Mouse (Mus musculus) embryo, embryonic 10 days (tissue): ENCODE measurements at regions not wholly inside any gene's neighbourhood (a gene's known extent, or its start where the extent isn't known, plus 50 kb on each side); places are given as distances from the start of the nearest gene placed in this dataset.
"Not testable (repeated sequence)": the region's sequence is repeated elsewhere in the genome, so short reads cannot be mapped to it uniquely, and the experiment has no call there.

Experiments
- DNase-seq: peaks from one replicate; pipeline ENCODE4 v3.0.0-alpha.2; 2015; ENCODE audit warnings: low spot score

GRCm38 (mm10) chr3:56980593-56981304 lies 321.0 kb downstream of the Tm4sf1 start:
- DNase-seq = no peak

GRCm38 (mm10) chr3:56966008-56966407 lies 335.8 kb downstream of the Tm4sf1 start:
- no peak for DNase-seq

GRCm38 (mm10) chr3:56965444-56965843 lies 336.3 kb downstream of the Tm4sf1 start:
- DNase-seq = no peak

GRCm38 (mm10) chr3:56964156-56964555 lies 337.6 kb downstream of the Tm4sf1 start:
- DNase-seq = no peak

GRCm38 (mm10) chr3:56963251-56963650 lies 338.5 kb downstream of the Tm4sf1 start:
- no peak for DNase-seq

- DNase-seq = peak; percentile 53
Observed at GRCm38 (mm10) chr3:56962248-56963013, 339.4 kb downstream of the Tm4sf1 start.

- no peak for DNase-seq
Observed at GRCm38 (mm10) chr3:56956978-56957377, 344.8 kb downstream of the Tm4sf1 start.

- no peak for DNase-seq
Observed at GRCm38 (mm10) chr3:56955799-56956121, 346.0 kb downstream of the Tm4sf1 start.

GRCm38 (mm10) chr3:56955098-56955798 lies 346.5 kb downstream of the Tm4sf1 start:
- peak; percentile 16 for DNase-seq

- not testable (repeated sequence) for DNase-seq
Observed at GRCm38 (mm10) chr3:56942557-56942956, 359.2 kb downstream of the Tm4sf1 start.

GRCm38 (mm10) chr3:56928940-56929339 lies 372.8 kb downstream of the Tm4sf1 start:
- not testable (repeated sequence) for DNase-seq

- no peak for DNase-seq
Observed at GRCm38 (mm10) chr3:56898491-56898890, 403.3 kb downstream of the Tm4sf1 start.

GRCm38 (mm10) chr3:56877062-56877461 lies 424.7 kb downstream of the Tm4sf1 start:
- DNase-seq = no peak

GRCm38 (mm10) chr3:56863591-56863990 lies 438.2 kb downstream of the Tm4sf1 start:
- DNase-seq = no peak

- DNase-seq = peak; percentile 8
Observed at GRCm38 (mm10) chr3:56859841-56860240, 441.9 kb downstream of the Tm4sf1 start.

- no peak for DNase-seq
Observed at GRCm38 (mm10) chr3:56845462-56845770, 456.4 kb downstream of the Tm4sf1 start.

- peak; percentile 23 for DNase-seq
Observed at GRCm38 (mm10) chr3:56844681-56845461, 456.9 kb downstream of the Tm4sf1 start.

GRCm38 (mm10) chr3:56837176-56837575 lies 464.6 kb downstream of the Tm4sf1 start:
- no peak for DNase-seq

GRCm38 (mm10) chr3:56830315-56831097 lies 471.3 kb downstream of the Tm4sf1 start:
- no peak for DNase-seq

GRCm38 (mm10) chr3:56824157-56824556 lies 477.6 kb downstream of the Tm4sf1 start:
- no peak for DNase-seq

- DNase-seq = no peak
Observed at GRCm38 (mm10) chr3:56810548-56811071, 491.2 kb downstream of the Tm4sf1 start.
